Mouse (Mus musculus): ENCODE results near the gene Mycbpap.
A peak's percentile ranks its signal among the peaks of the same experiment; 100 is the strongest.

Gene Mycbpap

DNA sequence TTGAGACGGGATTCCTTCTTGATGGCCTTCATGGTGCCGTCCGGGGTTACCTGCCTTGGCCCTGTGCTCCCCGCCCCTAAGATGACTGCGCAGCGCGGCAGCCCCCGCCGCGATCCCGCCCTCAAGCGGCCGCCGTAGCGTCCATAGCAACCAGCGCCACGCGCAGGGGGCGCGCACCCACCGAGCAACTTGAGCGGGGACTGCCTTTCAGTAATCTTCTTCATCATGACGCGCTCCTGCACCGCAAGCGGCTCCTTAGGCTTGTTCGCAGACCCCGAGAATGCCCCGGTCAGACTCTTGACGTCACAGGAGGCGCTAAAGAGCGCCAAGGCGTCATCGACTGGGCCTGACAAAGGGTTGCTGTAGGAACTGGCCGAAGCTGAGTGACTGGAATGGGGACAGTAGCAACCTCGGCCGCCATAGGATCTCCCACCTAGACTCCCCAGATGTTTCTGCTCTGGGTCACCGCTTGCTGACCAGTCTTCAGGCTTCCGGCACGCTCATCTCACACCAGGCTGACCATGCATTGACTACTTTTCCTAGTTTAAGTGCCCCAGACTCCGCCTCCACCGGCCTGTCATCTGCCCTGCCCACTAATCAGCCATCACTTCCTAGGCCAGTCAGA is at the start of gene Mycbpap:
Mycbpap (minus strand) TSS at position 524 of the 625 bp plus-strand sequence.
- DNase-seq (ENCODE audit: low spot score) = peak; percentile 85

DNA sequence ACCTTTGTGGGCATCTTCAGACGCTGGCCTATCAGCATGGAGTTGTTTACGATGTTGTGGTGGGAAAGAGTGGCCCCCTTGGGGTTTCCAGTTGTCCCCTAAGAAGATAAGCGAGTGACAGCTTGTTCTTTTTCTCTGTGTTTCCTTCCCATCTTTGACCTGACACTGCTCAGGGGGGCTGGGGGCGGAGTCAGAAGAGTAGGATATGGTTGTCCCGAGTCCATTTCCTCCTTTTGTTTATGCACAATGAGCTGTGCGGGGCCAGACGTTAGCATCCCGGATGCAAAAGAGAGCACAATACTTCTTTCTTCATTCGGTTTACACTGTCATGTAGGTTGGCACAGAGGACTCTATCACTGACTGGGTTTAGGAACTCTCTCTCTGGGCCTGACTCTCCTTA is 49.1 kb upstream of the Mycbpap start:
- DNase-seq (ENCODE audit: low spot score) = no peak

DNA sequence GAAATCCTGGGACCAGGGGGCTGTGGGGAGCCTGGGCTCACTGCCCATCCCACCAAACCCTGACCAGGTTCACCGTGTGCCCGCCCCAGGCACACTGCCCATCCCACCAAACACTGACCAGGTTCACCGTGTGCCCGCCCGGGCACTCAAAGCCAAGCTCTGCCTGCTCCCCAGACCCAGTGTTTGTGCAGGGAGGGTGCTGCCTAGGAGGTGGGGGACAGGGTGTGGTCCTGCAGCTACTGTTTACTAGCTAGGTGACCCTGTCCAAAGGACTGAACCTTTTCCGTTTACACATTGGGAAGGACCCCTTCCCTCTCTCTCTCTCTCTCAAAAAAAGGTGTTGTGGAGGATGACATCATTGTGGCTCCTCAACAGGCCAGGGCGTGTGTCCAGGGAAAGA is 45.8 kb upstream of the Mycbpap start:
- DNase-seq (ENCODE audit: low spot score) = no peak

DNA sequence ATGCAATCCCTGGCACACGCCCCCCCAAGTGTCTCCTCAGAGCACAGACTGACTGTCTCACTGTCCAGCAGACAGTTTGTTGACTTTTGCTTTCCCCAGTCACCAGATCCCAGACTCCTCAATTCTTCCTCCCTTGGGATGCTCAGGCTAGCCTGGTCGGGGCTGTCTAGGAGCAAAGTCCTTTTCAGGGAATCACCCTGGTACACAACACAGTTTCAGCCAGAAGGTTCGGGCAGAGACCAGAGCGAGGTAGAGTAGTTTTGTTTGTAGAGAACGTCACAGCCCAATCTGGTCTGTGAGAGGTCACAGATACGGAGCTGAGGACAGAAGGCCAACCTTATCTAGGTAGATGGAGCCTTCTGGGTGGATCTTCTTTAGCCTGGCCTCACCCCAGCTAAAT is 45.0 kb upstream of the Mycbpap start:
- no peak for DNase-seq (ENCODE audit: low spot score)

DNA sequence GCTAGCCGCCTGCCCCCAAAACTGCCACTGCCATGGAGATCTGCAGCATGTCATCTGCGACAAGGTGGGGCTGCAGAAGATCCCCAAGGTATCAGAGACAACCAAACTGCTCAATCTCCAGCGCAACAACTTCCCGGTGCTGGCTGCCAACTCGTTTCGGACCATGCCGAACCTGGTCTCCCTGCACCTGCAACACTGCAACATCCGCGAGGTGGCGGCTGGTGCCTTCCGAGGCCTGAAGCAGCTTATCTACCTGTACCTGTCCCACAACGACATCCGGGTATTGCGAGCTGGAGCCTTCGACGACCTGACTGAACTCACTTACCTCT is 43.6 kb upstream of the Mycbpap start:
- peak; percentile 29 for DNase-seq (ENCODE audit: low spot score)

DNA sequence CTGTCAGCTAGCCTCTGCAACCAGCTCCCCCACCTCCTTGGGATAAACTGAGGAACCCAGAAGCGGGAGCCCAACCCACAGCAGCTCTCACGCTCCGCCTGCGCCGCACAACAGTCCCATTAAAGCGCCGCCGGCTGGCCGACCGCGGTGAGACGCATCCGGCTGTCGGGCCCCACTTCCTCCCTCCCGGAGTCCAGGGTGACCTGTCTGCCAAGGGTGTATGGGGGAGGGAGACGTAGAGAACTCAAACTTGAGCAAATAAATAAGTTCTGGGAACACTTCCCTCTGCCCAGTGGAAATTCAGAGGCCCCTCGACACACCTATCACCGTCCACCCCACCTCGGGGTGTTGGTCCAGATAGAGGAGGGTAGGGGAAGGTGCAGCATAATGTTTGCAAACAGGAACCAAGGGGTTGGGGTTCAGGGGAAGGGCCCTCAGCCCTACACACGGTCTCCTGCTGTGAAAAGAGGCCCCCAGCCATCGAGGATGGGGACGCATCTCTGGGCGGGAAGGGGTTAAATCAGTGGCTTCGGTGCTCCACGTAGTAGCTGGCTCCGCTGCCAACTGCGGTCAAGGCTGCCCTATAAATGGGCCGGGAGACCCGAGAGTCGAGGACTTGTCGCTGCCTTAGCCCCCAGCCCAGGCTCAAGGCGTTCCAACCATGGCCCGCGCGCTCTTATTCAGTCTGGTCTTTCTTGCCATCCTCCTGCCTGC is 43.1 kb upstream of the Mycbpap start, which contains the start of gene Chad:
Chad (plus strand) TSS at position 611 of the 714 bp plus-strand sequence.
- peak; percentile 58 for DNase-seq (ENCODE audit: low spot score)

DNA sequence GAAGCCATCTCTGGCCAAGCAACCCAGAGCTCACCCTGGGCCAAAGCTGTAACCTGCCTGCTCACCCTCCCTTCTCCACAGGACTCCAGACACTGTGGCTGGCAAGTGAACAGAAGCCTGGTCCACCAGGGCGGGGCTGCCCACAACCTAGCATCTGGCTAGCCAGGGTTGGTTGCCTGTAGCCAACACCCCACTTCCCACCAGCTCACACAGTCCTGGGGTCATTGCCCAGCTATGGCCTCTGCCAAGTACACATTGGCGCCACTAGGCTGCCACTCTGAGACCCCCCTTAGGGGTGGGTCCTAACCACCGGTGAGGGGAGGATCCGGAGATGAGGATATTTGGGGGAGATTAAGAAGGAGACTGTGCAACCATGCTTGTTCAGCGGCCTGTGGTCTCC is 42.3 kb upstream of the Mycbpap start:
- DNase-seq (ENCODE audit: low spot score) = no peak

DNA sequence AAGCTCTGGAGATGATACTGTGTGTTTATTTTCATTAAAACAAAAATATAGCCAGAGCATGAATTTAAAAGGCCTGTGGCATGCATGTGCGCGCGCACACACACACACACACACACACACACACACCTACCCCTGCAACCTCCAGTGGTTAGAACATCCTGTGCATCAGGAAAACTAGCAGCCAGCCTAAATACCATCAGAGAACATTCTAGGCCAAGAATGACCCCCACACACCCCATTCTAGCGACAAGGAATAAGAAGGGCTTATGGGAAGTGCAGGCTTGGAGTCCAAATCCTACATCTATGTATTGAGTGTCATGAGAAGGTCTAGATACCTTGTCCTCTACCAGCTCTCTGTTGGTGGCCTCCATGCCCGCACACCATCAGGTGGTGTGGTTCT is 41.8 kb upstream of the Mycbpap start:
- no peak for DNase-seq (ENCODE audit: low spot score)

DNA sequence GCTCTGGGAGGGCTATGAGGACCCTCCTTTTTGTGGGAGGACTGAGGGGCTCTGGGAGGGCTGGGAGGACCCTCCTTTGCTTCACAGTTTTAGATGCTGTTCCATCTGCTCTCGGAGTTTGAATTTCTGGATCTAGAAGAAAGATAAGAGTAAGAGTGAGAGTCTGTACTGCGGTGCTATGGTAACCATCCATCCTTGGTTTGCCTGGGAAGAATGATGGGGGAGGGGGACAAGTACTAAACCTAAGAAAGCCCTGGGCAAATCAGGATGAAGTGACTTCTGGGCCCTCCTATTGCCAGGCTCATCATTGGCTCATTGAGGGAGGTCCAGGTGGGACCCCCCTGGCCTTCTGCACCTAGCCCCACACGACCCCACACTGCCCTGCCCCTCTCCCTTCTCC is 36.7 kb upstream of the Mycbpap start:
- DNase-seq (ENCODE audit: low spot score) = no peak

DNA sequence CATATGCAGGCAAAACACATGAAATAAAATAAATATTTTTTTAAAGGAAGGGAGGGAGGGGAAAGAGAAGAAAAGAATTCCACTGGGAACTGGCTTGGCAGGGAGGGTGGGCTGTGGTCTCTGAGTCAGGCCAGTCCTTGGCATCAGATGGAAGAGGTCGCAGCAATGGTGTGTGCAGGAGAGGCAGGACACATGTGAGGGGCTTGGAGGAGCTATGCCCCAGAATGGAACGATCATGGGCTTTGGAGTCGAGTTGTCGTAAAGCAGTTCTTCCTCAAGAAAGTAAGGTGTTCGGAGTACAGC is 28.9 kb upstream of the Mycbpap start:
- DNase-seq (ENCODE audit: low spot score) = no peak

DNA sequence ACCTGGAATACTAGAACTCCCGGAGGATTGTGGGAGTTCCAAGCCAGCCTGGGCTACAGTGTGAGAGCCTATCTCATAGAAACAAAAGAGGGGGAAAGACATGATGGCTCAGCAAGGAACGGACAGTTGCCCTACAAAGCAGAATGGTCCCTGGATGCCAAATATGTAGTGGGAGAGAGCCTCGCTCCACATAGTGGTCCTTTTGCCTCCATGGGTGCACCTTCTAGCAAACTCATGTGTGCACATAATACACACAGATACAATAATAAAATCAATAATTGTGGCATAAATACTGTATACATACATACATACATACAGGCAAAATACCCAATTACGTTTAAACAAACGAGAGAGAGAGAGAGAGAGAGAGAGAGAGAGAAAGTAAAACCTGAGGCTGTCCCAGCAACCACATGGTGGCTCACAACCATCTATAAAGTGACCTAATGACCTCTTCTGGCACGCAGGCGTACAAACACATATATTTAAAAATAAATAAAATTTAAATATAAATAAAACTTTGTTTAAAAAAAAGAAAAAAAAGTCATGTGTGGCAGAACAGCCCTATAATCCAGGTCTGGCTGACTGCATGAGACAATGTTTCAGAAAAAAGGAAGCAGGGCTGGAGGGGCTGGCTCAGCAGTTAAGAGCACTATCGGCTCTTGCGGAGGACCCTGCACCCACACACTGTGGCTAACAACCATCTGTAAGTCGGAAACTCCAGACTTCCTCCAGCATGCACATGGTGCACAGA is 28.3 kb upstream of the Mycbpap start:
- DNase-seq (ENCODE audit: low spot score) = no peak

DNA sequence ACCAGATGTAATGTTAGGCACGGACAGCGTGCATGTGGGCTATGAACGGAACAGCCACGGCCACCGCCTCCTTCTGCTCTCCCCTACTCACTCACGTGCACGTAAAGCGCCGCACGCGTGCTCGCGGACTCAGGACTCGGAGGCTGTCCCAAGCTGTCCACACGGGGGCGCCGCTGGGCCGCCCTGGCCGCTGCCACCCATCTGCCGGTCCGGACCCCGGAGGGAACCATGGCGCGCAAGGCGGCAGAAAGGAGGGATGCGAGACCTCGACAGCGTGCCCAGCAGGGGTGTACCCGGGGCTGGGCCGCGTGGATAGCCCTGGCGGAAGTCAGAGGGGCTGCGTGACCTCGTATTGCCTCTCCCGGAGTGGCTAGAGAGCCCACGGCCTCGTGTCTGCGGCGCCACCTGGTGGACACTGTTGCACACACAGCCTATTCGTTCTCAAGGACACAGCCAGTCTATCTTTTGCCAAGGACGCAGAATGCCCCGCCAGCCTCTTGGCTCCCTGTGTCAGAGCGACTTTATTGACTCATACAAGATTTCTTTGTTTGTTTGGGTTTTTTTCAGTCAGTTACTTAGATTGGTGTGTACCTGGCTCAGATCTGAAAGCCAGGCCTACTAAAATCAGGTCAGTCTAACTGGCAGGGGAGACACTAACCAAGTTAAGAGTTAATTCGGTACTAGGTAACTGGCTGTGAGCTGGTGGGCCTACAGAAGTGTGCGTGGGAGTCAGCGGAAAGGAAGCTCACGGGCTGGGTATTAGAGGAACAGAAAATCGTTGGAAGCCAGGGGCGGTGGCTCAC is 27.5 kb upstream of the Mycbpap start, which contains the start of gene Rsad1:
Rsad1 (minus strand) TSS at position 368 of the 803 bp plus-strand sequence.
- DNase-seq (ENCODE audit: low spot score) = peak; percentile 97

DNA sequence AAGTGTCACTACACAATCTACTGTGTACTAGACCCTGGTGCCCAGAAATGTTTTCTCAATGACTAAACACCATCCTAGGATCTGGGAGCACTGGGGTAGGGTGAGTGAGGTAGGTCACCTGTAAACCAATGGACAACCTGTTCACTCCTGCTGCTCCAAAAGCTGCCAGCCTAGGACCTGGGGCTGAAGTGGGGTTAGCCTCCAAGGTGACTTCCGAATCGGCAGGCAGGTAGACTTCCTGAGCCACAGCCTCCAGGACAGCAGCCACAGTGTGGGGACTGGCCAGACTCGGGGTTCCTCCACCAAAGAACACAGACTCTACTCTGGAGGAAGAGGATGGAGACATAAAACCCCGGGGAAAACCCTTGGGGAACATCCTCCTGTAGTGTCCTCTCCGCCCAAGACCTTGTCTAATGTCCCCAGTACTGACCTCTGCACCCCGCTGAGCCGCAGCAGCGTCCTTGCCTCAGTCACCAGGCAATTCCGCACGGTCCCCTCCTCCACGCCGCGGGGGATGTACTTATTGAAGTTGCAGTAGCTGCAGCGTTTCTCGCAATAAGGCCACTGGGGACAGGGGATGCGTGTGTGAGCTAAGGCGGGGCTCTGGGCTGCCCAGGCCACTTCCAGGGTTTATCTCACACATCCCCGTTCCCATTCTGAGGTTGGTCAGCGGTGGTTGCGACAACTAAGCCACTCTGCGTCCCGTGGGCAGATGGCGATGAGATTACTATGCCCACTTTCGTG is 26.7 kb upstream of the Mycbpap start:
- DNase-seq (ENCODE audit: low spot score) = peak; percentile 46

DNA sequence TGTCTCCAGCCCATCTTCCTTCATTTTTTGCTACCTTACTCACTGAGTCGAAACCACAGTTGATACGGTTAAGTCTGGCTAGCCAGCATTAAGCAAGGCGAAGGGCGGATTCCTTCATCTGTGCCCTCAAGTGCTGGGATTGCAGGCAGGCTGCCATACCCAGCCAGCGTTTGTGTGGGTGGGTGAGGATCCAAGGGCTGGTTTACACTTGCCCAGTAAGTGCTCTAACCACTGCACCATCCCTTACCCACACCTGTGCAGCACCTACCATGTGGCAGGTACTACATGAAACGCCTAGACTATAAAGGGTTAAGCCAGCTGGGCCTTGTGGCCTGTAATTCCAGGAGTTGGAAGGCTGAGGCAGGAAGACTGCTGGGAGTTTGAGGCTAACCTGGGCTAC is 25.7 kb upstream of the Mycbpap start:
- no peak for DNase-seq (ENCODE audit: low spot score)

DNA sequence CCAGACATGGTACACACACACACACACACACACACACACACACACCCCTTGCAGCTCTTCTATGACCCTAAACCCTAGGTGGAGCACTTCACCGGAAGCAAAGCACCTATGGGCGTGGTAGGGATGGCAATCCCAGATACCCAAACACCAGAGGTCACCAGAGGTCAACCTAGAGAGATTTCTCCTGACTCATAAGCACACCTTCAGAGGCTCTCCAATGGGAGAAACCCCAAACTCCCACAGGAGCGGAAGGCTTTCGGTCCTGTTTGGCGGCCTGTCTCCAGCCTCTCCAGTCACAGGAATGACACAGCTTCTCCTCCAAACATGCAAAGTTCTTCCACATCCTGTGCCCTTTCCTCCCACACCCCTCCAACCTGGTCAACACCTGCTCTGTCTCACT is 24.8 kb upstream of the Mycbpap start:
- DNase-seq (ENCODE audit: low spot score) = no peak

DNA sequence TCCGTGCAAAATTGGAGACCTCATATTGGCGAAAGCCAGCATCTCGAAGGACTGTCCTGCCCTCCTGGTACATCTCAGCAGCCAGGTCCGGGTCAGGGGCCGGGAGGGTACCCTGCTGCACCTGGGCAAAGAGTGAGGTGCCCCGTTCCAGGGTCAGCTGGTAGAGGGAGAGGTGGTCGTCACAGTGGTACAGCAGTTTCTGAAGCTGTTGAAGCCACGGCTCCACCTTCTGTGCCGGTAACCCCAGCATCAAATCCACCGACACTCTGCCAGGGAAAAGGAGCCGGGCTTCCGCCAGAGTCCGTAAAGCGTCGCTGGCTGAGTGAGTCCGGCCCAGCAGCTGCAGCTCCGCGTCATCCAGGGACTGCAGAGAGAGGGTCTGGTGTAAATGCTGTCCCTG is 22.9 kb upstream of the Mycbpap start:
- no peak for DNase-seq (ENCODE audit: low spot score)

DNA sequence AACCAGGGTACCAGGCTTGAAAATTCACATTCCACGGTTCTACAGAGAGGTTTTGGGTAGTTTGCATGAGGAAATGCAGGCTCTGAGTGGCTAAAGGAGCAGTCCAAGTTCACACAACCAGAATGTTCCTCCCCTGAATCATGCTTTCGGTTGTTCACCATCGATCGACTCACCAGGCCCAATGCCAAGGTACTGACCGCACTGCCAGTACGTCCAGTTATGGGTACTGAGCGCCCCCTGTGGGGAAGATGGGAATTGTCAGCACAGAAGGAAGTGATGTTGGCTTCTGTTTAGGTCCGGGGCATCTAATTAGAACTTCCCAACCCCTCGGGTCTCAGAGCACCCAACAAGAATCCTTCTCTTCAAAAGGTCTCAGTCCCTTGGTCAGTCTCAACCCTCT is 22.4 kb upstream of the Mycbpap start:
- DNase-seq (ENCODE audit: low spot score) = peak; percentile 79

DNA sequence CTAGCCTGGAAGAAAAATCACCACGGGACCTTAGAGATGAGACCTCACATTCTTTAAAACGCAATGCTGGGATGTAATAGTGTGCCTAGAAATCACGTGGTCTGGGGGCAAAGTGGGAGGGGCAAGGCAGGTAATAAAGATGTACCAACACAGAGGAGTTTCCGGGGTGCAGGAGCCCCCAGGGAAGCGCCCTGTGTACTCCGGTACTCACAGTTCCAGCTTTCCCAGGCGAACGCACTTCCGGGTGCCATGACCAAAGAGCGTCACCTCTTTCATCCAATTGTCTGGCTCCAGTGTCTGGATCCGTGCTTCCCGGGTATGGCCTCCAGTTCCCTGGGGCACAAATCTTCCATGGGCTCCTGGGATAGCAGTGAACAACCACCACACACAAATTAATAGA is 21.8 kb upstream of the Mycbpap start:
- DNase-seq (ENCODE audit: low spot score) = no peak

DNA sequence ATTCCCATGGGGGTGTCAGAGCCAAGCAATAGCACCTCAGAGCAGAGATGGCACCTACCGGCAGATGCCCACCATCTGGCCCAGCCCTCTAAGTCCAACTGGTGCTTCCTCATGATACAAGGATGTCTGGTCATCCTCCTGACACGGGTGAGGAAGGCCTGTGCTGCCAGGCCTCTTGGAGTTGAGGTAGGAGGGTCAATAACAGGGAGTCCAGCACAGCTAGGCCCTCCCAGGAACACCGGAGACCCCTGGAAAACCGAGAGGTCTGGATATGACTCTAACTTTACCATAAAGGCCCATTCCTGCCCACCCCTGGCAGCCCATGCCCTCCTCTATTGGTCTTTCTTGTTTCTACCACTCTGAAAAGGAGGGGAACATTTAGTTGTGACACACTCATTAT is 20.9 kb upstream of the Mycbpap start:
- DNase-seq (ENCODE audit: low spot score) = no peak

DNA sequence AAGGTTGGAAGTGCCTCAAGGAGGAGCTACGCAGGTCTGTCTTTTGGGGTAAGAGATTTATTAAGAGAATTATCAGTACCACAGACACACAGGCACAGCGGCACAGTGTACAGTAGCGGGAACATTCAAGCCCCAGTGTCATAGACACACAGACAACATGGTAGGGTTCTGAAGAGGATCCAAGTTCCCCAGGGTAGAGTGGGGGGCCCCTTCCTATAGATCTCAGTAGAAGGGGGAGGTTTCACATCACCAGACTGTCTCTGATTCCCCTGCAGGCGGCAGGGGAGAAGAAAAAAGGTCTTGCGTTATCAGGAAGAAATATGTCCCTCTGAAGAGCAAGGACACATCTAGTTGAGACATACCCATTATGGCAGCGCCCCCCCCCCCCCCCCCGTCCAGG is 18.2 kb upstream of the Mycbpap start:
- no peak for DNase-seq (ENCODE audit: low spot score)

DNA sequence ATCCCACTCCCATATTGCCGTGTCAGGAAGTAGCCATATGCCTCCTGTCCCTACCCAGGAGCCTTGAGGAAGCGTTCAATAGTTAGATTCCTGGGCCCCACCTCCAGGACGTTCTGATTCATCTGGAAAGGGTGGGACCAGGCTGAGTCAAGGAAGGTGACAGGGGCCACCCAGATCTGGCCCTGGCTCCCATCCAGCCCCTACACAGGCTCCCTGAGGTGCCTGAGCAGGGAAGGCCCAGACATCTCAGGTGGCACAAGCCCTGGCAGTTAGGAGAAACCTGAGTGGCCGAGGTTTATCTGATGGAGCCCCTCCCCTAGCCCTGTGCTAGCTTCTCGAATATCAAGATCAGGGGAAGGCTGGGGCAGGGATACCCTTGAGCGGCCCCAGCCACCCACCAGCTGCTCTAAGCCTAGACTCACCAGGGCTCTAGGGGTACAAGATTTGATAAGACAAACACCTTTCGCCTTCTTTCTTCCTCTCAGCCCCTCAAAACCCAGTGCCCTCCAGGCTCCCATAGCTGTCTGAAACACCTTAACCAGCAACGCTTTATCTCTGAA is 17.3 kb upstream of the Mycbpap start:
- DNase-seq (ENCODE audit: low spot score) = no peak

DNA sequence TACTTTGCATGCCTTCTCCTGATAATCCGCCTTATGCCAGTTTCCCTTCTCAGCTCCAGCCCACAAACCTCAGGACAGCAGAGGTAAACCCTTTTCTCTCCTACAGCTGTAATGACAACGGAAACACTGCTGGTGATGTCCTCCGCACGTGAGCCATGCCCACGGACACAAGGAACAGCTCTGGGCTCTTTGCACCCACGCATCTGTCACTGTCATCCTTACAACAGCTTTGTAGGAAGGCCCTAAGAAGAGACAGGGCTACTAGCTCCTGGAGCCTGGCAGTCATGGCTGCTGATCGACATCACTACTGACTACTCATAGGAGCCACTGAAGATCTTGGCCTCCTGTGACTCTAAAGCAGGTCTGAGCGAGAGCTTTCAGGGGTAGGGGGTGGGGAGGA is 11.6 kb upstream of the Mycbpap start:
- DNase-seq (ENCODE audit: low spot score) = no peak
